Mouse (Mus musculus): ENCODE measurements around the gene Olfr974.
A peak's percentile ranks its signal among the peaks of the same experiment; 100 is the strongest.
"Not testable (repeated sequence)": the region's sequence is repeated elsewhere in the genome, so short reads cannot be mapped to it uniquely, and the experiment has no call there.

The Olfr974 gene

GRCm38 (mm10) chr9:39937201-39937600, at the start of gene Olfr974:
TSS of gene Olfr974 (plus strand) at chr9:39937501.
- no peak for DNase-seq (ENCODE audit: low read depth)

GRCm38 (mm10) chr9:39905106-39905505, 32.2 kb upstream of the Olfr974 start:
- peak; percentile 19 for DNase-seq (ENCODE audit: low read depth)

GRCm38 (mm10) chr9:39907036-39907435, 30.3 kb upstream of the Olfr974 start, which contains the start of gene Olfr229:
TSS of gene Olfr229 (plus strand) at chr9:39907336.
- no peak for DNase-seq (ENCODE audit: low read depth)

- DNase-seq (ENCODE audit: low read depth), result no peak
Measured at GRCm38 (mm10) chr9:39909939-39910338, 27.4 kb upstream of the Olfr974 start.

GRCm38 (mm10) chr9:39927975-39928836, 9.1 kb upstream of the Olfr974 start:
- DNase-seq (ENCODE audit: low read depth), result not testable (repeated sequence)

GRCm38 (mm10) chr9:39928837-39929236, 8.5 kb upstream of the Olfr974 start:
- not testable (repeated sequence) for DNase-seq (ENCODE audit: low read depth)

- no peak for DNase-seq (ENCODE audit: low read depth)
Measured at GRCm38 (mm10) chr9:39951946-39952345, 14.6 kb downstream of the Olfr974 start, which contains the start of gene Olfr975. TSS of gene Olfr975 (minus strand) at chr9:39952046.

- DNase-seq (ENCODE audit: low read depth), result not testable (repeated sequence)
Measured at GRCm38 (mm10) chr9:39961033-39961432, 23.7 kb downstream of the Olfr974 start, which contains the start of gene Olfr976. TSS of gene Olfr976 (minus strand) at chr9:39961133.

- not testable (repeated sequence) for DNase-seq (ENCODE audit: low read depth)
Measured at GRCm38 (mm10) chr9:39976581-39977145, 39.4 kb downstream of the Olfr974 start.

- DNase-seq (ENCODE audit: low read depth), result no peak
Measured at GRCm38 (mm10) chr9:39991813-39992212, 54.5 kb downstream of the Olfr974 start, which contains the start of gene Olfr978. TSS of gene Olfr978 (plus strand) at chr9:39992113.

Measured in c-Kit-positive CD71-negative TER-119-negative erythroid progenitor cells, embryonic 14.5 days (primary cell).